Mouse (Mus musculus): ENCODE measurements around the gene Traf3ip2.

Traf3ip2 gene

DNA sequence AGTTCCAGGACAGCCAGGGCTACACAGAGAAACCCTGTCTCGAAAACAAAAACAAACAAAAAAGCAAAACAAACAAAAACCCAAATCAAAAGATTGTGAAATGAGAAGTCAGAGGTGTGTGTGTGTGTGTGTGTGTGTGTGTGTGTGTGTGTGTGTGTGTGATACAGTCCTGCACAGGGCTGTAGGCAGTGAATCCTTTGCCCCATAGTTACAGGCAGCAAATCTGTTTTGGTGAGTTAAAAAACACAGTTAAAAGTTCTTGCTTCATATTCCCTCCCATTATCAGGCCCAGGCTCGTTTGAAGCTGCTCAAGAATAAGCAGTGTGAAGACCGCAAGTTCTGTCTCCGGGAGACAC, at the start of gene Traf3ip2:
TSS of gene Traf3ip2 (plus strand) at position 302 of the 356 bp plus-strand sequence.
- DNase-seq (ENCODE audit: low spot score in 2 of 2): no peak

DNA sequence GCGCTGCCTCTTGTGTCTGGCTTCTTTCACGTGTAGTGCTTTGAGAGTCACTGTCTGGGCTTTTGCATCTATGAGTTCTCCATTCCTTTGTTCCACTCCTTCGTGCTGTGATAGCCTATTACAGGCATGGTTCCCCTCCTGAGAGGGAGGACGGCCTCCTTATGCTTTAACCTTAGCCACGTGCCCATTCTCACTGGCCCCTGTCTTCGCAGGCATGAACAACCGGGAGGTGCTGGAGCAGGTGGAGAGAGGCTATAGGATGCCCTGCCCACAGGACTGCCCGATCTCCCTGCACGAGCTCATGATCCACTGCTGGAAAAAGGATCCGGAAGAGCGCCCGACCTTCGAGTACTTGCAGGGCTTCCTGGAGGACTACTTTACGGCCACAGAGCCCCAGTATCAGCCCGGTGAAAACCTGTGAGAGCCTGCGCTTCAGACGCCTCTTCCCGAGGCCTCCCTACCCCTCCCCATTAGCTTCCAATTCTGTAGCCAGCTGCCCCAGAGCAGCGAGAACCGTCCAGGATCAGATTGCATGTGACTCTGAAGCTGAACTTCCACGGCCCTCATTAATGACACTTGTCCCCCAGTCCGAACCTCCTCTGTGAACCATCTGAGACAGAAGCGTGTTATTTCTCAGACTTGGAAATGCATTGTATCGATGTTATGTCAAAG, 49.0 kb upstream of the Traf3ip2 start:
- DNase-seq (ENCODE audit: low spot score in 2 of 2): no peak

DNA sequence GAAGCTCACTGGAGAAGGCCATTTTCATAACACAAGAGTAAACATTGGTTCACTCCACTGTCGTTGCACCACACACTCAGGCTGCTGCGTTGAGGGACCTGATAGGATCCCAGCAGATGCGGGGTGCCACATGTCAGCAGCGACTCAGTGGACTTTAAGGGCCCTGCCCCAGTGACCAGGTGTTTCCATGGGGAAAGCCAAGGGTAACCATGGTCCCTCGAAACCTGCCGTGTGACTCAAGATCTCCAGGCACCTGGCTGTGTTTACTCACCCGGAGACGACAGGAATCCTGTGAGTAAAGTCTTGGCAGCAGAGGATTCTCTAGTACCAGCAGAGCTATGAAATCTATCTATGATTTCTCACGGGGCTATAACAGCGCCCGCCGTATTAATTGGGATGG, 45.8 kb upstream of the Traf3ip2 start:
- no peak for DNase-seq (ENCODE audit: low spot score in 2 of 2)

DNA sequence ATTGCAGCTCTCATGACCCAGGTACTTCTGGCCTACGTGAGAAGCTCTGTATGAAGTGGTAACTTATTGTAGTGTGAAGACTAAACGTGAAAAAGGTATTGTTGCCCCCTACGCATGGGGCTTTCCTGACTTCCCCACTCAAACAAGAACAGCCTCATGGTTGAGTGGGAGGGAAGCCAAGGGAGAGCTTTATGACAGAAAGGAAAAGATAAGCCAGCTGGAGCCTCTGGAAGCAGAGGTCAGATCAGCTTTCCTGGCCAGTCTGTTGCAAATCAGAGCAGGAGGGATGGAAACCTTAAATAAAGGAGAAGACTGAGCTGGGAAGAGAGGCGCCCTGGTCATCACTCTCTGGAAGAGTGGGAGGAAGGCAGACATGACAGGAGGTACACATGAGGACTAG, 43.7 kb upstream of the Traf3ip2 start:
- DNase-seq (ENCODE audit: low spot score in 2 of 2): no peak

DNA sequence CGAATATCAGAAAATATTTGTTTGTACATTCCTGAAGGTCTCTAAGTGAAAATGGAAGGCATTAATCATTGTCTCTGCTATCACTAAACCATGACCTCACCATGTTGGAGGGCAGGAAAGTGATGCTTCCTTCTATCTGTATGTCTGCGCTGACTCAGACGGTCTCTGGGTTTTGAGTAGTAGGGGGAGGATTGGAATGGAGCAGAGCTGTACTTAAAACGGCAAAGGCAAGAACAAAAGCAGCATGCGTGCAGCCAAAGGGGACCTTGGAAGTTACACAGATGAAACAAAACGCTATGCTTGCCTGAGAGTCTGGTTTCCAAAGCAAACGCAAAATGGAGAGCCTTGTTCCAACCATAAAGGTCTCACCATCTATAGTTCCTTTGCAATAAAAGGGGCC, 41.7 kb upstream of the Traf3ip2 start:
- DNase-seq (ENCODE audit: low spot score in 2 of 2): no peak

DNA sequence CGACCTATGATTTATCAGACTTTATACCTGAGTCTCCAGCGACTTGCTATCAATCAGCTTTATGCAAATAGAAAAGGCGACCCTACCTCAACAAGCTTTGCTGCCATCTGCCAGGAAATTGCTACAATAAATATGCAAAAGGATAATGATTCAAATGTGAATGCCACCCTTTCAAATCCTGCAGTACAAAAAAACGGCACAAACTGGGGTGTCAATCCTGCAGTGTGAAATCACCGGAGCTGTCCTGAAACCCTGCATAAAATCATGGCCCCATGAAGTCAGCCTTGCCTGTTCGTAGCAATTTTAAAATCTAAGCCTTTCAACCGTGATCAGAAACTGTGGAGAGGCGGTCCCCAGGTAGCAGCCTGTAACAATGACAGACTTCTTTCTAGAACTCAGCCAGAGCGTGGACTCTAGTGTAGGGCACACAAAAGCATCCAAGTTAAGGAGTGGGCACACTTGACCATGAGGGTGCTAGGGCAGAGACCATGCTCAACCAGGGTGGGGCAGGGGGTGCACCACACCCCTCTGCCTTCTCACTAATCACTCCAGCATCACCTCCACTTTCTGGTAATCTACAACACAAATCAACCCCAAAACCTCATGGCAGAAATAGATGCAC, 40.6 kb upstream of the Traf3ip2 start:
- no peak for DNase-seq (ENCODE audit: low spot score in 2 of 2)

DNA sequence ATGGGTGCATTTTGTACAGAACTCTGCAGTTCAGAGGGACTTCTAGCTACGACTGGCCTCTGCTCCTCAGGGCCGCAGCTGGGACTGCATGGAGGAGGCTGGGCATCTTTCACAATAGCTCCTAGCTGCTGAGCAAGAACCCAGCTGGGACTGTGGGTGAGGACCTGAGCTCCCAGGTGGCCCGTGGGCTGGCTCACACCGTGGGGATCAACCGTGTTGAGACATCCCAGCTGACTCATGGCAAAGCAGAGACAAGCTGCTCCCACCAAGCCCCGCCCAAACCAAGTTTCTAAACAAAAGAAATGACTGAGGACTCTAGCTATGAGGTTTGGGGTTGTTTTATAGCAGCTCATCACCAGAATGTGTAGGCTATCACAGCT, 40.1 kb upstream of the Traf3ip2 start:
- no peak for DNase-seq (ENCODE audit: low spot score in 2 of 2)

DNA sequence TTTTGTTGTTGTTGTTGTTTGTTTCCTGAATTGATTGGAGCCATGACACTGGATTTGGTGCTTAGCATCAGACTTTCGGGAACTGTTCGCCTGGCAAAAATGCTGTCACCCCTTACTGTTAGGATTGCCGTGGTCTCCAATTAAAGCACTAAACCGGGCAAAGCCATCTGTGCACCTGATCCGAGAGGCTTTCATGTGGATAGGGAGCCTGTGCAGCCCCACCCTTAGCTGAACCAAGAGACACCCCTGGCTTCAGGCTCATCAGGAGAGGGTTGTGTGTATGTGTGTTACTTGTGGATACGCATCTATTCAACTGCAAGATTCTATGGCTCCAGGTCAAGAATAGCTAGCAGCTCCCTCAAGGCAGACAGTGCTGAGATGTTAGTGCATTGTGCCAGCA, 36.3 kb upstream of the Traf3ip2 start:
- DNase-seq (ENCODE audit: low spot score in 2 of 2): no peak

DNA sequence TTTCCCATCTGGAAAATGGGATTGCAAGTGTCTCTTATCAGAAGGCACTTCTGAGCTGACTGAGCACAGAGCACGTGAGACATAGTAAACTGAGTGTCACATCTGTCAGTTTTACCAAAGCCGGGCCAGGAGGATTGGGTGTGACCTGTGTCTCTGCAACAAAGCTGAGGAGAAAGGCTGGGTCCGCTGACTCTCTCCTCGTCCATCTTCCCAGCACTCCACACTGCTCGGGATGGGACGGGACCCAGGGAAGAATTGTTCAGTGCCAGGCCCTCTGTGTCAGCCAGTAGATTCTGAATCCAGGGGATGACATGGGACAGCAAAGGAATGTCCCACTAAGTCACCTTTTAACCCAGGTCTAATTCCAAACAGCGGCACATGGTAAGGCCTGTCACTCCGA, 32.3 kb upstream of the Traf3ip2 start:
- no peak for DNase-seq (ENCODE audit: low spot score in 2 of 2)

DNA sequence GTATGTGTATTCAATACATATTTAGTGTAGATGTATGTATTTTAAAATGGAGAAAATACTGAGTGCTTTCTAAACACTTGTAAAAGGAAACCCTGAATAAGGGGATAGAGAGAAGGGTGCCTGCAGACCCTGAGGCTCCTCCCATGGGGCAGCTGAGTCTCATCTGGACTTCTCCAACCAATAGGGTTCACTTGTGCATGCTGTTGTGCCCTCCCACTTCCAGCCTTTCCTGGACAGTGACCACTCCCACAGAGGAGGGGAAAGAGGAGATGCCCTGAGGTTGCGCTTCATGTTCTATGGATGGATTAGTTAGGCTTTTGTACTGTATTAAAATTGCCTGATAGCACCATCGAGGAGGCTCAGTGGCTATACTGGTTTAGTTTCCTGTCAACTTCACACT, 30.3 kb upstream of the Traf3ip2 start:
- no peak for DNase-seq (ENCODE audit: low spot score in 2 of 2)

DNA sequence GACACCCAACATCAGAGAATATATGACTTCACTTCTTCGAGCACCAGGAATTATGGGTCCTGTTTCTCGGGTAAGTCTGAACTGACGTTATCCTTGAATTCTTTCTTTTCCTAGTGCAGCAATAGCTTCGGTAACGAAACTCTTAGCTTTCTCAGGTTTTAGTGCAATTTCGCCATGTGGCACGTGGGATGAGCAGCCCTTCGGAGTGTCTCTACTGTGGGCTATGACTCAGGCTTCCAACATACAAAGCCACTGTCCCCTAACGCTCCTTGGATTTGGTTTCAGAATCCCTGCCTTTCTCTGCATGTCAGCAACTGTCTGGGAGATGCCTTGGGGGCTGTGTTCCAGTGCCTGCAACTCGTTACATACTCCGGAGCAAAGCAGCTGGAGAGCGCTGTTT, 29.0 kb upstream of the Traf3ip2 start:
- no peak for DNase-seq (ENCODE audit: low spot score in 2 of 2)

DNA sequence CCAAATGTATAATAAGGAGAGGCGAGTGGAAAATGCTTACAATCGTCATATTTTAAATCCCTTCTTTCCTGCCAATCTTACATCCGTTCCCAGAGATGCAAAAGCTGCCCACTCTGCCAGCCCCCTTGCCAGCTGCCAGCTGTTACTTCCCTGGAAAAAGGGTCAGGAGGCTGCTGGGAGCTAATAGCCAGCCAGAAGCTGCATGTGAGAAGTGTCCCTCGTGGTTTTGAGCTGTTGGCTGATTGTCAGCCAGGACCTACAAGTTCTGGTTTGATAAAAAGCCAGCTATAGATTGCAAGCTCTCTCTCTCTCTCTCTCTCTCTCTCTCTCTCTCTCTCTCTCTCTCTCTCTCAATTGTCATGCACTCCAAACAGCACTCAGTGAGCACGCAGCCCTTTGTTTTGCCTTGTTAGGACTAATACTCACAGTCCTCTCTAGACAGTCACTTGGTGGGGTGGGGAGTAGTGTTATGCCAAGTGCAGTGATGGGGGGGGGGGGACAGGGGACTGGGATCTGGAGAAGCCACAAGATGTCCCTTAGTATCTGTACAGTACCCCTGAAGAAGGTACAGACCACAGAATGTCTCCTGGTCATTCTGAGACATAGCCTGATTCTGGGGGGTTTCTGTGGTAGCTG, 25.3 kb upstream of the Traf3ip2 start:
- DNase-seq (ENCODE audit: low spot score in 2 of 2): no peak

DNA sequence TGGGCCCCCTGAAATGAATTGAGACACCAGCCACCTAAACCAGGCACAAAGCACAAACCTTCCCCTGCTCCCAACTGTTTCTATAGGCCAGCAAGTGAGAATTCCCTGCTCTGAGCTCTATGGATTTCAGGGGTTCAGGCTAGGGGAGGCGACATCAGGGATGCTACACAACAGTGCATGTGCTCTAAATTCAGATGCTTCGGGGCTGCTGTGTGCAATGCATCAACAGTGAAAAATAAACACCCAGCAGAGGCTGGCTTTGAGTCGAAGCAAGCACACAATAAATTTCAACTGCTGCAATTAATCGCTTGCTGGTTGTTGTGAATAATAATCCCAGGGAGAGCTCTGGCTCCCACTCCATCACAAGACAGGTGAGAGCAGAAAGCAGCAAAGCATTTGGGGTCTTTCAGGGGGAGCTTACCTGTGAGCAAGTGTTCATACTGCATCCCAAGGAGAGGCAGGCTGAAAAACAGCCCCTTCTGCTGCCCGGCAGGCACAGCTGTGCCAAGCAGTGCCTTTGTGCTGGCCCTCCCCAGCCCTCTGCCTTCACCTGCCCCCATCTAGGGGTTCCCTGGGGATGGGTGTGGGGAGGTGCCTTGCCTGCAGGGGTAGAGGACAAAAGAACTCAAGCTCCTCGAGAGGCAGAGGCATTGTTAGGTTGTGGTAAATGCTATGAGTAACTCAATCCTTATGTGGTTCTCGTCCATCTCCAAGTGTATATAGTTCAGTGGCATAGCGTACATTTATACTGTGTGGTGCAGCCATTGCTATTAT, 24.6 kb upstream of the Traf3ip2 start:
- no peak for DNase-seq (ENCODE audit: low spot score in 2 of 2)

DNA sequence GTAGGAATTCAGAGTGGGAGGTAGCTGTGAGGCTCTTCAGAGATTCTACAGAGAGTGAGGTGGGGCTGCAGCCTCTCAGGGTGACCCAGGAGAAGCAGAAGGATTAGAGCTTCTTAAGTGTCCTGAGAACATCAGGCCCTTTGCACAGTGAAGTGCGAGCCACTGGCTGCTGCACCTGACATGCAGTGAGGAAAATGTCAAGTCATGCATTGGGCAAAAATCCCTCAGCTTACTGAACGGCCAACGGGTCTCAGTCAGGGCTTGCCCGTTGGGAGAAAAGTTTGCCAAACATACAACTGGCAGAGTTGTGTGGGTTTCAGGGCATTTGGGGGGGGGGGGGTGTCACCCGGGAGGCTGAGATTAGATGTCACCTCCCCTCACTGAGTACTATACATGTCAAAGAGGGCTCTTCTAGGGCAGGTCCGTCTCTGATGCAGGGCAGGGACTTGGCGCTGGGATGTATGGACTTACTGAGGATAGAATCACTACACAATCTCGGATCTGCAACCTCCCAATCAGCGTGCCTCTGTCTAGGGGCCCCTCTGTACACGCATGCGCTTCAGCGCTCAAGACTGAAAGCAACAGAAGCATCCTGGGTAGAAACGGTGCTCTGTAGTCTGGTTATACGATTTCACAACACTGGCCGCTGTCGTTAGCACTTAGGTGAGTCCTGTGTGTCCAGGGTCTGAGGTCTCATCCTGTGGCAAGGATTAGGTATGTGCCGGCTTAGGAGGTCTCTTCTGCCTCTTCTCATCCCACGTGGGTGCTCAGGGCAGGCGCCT, 22.8 kb upstream of the Traf3ip2 start:
- DNase-seq (ENCODE audit: low spot score in 2 of 2): no peak

DNA sequence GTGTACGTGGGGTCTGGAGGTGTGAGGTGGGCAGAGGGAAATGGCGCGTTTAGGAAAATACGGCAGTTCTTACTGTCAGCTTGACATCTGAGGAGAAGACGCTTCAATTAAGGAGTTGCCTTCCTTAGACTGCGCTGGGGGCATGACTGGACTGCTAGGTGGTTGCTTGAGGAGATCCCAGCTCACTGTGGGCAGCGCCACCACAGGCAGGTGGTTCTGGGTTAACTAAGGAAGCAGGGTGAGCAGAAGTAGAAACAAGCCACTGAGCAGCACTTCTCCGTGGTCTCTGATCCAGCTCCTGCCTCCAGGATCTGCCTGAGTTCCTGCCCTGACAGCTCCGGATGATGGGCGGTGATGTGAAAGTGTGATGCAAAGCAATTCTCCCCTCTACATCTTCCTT, 22.1 kb upstream of the Traf3ip2 start:
- DNase-seq (ENCODE audit: low spot score in 2 of 2): no peak

DNA sequence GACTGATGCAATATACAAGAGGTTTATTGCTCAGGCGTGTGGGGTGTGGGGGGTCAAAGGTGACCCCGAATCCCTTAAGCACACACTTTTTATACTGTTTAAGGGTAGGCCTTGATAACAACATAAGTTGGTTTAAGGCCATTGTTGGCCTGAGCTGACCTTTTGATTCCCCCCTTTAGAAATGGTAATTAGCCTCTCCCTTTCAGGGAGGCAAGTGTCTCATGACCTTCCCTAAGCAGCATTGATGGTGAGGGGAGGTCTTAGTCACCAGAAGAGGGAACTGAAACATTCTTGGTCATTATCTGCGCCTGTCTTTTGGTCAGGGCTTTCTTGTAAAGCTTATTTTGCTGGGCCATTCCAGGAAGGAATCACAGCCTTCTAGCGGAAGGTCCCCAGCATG, 20.2 kb upstream of the Traf3ip2 start:
- DNase-seq (ENCODE audit: low spot score in 2 of 2): no peak

DNA sequence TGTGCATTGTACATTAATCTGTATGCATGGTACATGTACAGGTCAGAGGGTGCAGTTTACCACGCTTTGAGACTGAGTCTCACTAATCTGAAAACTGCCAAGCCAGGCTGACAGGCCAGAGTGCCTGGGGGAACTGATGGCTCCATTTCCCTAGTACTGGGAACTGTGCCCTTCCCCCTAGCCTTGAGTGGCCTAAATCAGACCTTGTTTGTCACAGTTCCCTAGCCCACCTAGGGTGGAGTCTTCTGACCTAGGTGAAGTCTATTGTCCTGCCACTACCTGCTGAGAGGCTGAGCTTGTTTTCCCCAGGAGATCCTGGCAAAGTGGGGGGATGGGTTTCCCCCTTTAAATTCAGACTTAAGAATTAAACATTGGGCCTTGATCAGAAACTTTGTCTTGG, 18.0 kb upstream of the Traf3ip2 start:
- DNase-seq (ENCODE audit: low spot score in 2 of 2): no peak

DNA sequence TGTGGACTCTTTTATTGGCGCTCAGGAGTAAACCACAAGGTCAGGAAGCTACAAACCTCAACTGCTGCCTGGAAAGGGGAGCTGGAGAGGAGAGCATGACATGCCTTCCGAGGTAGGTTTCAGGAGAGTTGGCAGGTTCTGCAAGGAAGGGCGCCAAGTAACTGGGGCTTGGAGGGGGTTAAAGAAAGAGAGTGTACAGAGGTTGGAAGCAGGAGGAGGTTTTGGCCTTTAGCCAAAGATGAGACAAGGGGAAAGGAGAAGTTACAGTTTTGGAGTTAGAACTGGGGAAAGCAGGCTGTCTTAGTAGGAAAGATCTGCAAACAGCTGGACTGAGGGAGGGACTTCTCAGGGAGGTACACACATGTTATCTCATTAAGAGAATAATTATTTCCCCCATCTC, 16.9 kb upstream of the Traf3ip2 start:
- DNase-seq (ENCODE audit: low spot score in 2 of 2): no peak

DNA sequence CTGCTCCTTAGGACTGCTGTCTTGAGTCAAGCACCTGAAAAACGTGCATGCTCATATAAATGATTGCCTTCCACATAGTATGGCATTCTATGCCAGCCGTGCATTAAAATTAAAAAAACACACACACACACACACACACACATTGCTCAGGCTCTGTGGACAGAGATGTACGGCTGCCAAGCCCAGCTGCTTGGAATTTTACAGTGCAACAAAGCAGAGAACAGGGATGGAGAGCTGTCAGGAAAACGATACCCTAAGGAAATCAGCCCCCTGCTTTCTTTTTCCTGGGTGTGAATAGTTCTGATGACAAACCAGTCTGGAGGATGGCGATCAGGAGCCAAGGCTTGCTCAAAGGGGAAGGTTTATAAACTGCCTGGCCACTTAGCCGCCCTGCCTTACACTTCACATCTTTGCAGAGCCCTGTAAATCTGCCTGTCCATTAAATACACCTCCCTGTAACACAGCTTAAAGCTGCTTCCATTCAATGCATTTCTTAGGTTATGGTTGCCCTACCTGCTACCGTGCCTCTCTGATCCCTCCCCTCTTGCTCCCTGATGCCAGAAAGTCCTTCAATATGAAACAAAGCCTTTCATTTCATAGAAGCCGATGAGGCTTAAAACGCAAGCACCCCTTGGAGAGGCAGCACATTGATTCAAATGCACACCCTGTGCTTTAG, 15.5 kb upstream of the Traf3ip2 start:
- DNase-seq (ENCODE audit: low spot score in 2 of 2): no peak

DNA sequence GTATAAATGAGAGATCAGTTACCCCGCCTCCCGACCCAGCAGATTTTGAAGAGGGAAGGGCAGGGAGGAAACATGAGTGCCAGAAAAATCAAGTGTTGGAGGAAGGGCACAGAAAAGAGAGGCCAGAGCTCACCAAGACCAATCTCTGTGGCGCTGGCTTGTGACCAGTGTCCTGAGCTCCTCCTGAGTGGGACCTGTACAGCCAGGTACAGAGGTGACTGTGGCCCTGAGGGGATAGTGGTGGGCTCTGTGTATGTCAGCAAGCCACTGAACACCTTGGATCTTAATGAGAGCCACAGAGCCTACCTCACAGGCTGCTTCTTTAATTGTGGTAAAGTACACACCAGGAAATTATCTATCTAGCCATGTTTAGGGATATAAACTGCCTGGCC, 14.9 kb upstream of the Traf3ip2 start:
- no peak for DNase-seq (ENCODE audit: low spot score in 2 of 2)

DNA sequence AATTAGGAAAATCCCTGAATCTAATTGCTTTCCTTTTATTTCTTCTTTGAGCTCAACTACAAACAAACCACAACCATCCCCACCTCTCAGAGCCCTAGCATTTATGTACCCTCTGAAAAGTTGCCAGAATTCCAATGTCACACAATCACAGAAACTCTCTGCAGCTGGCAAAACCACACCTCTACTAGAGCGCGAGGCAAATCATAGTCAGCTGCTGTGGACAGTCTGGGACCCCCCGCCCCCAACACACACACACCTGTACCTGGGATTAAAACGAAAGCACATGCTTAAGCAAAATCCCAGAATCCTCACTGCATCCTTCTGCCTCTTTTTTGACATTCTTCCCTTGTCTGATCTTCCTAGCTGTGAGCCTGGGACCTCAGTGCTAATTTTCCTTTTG, 13.1 kb upstream of the Traf3ip2 start:
- no peak for DNase-seq (ENCODE audit: low spot score in 2 of 2)

Measured in natural killer cell, adult 2 months (primary cell).